Mouse (Mus musculus) cerebellum, postnatal 4 days (tissue): ENCODE results near the gene Clnk.
A peak's percentile ranks its signal among the peaks of the same experiment; 100 is the strongest.
"Not testable (repeated sequence)": the region's sequence is repeated elsewhere in the genome, so short reads cannot be mapped to it uniquely, and the experiment has no call there.

Experiments used
- DNase-seq, 2 experiments: peaks; one replicate each; pipeline ENCODE4 v3.0.0; 2022; ENCODE audit warnings: low spot score in 2 of 2, mixed read lengths in 1 of 2

Clnk gene

DNA sequence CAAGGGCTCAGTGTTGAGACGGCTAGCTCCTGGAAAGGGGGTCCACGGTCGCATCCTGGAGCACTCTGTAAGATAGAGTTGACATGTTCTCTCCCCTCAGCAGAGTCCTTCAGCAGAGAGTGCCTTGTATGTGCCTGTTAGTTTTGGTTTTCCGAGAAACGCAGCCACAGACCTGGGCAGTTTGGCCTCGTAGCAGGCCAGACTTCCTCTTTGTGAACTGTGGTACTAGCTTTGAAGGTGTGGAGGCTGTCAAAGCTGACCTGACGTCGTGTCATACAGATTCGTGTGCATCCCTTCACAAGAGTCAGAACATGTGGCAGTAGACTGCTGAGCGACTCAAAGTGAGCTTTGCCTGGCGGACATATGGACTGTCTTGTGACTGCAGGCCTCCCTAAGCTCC lies at the start of gene Clnk:
TSS of gene Clnk (minus strand) at position 191 of the 400 bp plus-strand sequence.
- no peak for DNase-seq

DNA sequence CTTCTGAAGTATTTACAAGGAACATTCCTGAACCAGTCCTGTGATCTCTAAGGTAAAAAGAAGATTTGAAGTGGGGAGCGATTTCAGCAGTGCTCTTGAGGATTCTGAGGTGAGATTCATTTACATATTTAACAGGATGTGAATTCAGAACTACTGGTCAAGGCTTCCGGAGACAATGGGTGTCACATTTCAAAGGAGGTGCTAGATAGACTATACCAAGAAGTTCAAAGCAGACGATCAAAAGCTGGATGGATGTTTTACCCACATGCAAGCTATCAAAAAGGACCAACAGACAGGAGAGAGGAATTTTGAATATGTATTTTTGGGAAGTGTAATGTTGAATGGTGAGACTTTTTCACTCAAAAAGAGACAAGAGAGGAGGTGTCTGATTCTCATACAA lies 28.7 kb upstream of the Clnk start:
- DNase-seq, result no peak

DNA sequence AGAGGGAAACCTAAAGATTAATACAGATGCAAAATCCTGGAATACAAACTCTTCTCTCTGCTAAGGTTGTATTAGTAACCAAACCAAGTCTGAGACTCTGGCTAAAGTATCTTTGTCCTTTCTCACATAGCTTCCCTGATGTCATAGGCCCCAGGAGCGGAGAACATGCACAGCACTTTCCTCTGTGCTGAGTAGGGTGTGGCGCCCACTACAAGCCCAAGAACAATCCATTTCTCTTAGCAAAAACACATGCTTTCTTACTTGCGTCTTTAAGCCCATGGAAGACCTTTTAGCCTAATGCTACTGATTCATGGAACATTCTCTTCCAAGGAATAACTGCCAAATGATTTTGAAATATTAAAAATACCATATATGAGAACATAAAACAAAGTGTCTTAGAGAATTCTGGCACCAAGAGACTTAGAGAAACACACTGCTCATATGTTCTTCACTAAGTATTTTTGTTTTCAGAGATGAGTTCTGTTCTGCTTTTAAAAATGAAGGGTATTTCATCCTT lies 28.0 kb upstream of the Clnk start:
- DNase-seq, result no peak

DNA sequence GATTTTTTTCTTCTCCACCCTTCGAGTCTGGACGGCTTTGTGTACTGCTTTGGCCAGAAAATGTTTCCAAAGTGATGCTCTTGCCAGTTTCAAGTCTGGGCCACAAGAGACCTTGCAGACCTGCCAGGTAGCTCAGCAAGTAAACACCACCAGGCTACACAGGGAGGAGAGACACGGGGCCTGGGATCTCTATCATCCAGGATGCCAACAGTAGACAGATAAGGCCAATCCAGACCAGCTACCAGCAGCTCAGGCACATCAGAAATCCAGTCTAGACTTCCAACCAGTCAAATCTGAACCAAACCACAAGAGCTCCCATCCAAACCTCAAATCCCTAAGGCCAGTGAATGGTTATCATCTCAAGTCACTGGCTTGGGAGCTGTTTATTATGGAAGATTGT lies 26.3 kb upstream of the Clnk start:
- no peak for DNase-seq

DNA sequence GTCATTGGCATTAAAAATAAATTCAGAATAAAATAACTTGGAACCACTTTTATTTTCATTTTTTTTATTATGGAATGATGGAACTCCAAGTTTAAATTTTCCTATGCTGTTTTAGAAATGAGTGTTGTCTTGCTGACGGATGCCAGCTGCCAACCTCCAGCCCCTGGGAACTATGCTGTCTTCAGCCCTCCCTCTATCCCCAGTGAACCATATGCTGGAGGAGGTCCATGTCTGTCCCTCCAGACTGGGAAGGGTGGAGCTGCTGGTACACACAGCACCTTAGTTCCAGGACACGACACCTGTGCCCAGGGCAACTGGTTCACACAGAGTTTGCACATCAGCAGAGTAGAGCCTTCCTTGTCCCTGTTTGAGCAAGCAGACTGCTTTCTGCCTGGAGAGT lies 22.4 kb upstream of the Clnk start:
- no peak for DNase-seq

DNA sequence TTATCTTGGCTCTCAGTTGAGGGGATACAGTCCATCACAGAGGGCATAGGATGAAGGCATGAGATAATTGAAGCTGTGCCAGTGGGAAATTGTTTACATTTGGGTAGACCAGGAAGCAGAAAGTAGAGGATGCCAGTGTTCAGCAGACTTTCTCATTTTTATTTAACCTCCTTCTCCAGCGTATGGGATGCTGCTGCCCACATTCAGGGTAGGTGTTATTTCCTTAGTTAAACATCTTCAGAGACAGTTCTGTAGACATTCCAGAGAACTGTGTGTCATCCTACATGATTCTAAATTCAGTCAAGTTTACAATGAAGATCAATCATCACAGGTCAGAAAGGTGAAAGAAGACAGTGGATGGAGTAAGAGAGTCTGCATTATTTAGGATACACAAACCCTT lies 12.0 kb upstream of the Clnk start:
- no peak for DNase-seq

DNA sequence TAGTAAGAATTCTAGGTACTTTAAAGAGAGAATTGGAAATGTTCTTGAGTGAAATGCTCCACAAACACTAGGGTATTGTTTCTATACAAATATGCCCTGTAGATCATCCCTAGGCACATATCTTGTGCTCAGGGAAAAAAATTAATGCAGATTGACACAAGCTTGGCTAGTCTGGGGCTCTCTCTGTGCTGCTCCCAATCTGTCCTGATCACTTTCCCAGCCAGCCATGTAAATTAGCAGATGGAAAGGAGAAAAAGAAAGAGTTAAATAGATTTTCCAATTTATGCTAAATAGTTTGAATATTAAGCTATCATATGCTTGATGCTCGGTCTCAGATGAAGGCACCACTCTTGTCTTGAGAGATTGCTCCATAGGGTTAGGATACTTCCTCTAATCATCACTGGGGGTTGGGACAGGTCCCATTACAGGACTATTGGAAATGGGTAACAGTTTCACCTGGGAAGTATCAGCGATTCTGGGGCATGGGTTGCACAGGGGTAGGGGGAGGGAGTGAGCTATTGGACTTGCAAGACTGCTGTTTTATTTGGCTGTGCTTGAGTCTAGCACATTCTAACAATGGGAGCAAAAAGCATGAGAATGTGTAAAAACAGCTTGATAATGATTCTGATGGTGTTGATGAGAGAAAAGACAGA lies 10.1 kb upstream of the Clnk start:
- DNase-seq, result no peak

DNA sequence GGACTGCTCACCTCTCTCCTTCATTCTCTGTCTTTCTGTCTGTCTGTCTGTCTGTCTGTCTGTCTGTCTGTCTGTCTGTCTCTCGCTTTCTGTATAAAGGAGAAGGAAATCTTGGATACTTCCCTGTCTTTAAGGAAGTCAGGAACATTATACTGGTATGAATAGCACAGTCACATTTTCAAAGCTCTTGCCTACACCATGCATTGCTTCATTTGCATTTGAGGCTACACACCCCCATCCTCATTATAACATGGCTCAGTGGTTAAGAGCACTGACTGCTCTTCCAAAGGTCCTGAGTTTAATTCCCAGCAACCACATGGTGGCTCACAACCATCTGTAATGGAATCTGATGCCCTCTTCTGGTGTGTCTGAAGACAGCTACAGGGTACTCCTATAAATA lies 6.0 kb upstream of the Clnk start:
- not testable (repeated sequence) for DNase-seq

DNA sequence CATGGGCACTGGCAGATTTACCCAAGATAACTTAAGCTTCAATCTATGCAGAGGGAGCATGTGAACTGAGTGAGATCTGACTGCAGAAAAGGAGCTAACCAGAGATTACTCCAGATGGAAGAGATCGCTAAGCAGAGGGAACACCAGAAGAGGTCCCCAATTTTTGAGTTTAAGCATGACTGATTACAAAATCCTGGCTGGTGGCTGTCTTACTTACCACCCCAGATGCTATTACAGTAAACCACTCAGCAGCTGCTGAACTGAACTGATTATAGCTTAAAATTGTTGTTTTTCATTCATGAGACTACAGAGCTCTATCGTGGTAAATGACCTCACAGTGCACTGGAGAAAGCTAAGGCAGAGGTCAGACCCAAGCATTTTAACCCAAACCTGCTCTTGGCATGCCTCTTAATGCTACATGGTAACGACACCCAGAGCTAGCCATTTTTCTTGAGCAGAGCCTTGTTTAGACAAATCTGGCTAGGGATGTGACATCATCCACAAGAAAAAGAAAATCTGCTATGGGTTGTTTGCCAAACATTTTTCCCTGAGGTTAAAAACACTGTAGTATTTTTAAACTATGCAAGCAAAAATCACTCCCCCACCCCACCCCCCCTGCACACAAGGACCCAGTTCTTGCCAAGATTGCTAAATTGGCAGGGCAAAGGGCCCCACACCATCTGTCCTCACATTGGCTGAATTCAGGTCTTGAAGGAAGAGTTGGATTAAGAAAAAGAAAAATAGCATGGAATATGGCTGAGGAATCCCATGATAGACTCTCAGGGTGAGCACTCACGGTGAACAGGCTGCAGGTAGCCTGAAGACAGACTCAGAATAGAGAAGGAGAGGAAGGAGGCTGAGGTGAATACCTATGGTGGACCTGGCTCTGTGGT lies 5.4 kb upstream of the Clnk start:
- DNase-seq, result peak in 1 of 2 experiments; percentile 16

DNA sequence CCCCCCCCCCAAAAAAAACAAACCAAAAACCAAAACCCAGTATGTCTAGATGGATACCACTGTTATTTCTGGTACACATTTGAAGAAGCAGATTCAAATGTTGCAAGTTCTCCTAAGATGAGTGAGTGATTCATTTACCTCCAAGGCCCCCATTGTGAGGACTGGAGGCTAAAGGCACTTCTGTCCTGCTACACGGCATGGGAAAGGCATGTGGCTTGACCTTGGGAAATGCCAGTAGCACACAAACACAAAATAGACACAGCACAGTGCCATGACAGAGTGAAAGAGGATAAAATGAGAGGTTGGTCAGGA lies 4.8 kb upstream of the Clnk start:
- DNase-seq, result no peak

DNA sequence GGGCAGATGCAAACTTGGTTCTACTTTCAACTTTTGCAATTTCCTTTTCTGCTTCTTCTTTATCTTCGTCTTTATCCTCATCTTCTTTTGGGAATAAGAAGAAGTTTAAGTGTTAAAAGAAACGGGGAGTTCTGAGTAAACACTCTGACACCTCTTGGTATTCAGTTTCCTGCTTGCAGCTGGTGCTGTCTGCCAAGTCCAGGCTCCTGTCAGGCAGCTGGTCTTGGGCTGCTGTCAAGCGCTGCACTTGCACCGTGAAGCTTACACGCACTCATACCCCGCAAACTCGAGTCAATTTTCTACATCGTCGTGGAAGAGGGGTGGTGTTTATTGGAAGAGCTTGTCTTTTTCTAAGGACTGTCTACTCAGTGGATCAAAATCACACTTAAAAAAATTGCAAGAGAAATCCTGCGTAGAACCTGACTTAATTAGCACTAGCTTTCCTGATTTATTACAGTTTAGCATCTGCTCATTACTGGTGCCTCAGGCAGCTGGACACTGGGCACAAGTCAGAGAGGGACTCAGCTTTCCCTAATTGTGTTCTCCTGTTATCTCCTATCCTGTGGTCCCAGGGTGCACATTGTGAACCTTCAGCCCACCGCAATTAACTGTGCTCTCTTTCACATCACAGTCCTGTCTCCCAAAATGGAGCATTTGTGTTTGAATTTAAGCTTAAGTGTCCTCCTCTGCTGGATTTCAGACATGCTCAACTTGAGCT lies 3.5 kb upstream of the Clnk start:
- no peak for DNase-seq

DNA sequence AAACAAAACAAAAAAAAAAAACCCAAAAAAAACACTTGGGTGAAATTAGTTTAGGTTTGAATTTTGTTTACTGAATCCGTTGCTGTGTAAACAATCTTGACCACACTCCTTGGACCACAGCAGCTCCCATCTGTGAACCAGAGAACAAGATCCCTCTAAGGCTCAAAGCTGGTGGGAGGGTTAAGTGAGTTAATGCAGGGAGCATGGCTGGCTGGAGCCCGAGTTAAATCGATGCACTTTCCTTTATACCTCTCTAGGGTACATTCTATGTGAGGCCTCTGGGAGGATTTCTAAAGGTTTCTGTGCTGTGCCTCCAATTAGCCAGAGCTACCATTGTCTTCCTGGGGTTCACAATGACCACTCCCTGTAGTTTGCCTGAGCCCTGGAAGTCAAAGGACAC lies 1.2 kb downstream of the Clnk start:
- DNase-seq, result no peak

DNA sequence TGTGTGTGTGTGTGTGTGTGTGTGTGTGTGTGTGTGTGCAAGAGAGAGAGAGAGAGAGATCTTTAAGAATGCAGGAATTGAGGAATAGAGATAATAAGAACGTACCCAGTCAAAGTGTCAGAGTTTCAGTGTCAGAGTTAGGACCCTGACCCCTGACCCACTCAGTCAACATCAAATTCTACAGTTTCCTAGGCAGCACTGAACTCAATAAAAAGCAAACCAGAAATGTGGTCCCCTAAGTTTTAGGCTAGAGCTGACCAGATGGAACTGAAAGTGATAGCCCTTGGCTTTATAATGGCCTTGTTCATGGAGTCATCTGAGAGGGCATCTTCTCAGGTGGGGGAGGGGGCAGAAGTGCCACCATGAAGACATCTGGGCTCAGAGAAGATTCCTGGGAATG lies 1.7 kb downstream of the Clnk start:
- no peak for DNase-seq

DNA sequence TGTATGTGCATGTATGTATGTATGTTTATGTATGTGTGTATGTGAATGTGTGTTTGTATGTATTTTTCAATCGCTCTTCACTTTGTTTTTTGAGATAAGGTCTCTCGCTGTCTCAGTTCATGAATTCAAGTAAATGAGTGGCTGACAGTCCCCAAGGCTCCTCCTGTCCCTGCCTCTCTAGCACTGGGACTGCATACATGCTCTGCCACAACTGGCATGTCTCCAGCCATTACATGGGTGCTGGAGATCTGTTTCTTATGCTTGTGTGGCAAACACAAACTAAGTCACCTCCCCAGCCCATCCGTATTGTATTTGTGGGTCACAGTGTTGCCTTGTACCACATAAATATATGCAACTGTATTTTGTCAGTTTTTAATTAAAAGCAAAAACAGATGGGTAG lies 3.7 kb downstream of the Clnk start:
- no peak for DNase-seq

DNA sequence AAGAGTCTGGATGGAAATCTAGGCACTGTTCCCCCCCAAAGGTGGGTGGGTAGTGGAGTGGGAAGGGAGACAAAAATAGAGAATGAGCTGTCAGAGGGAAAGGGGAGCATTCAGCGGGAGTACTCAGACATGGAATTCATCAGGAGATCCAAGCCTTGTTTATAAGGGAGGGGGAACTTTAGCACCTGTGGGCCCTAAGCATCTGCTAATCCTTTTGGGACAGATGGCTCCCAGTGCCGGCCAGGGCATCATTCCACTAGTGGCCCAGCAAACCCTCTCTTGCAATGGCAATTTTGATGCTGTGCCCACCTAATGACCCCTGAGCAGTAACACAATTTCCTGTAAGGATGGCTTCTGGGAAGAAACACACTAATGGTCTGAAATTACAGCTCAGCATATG lies 5.0 kb downstream of the Clnk start:
- DNase-seq, result peak in 1 of 2 experiments; percentile 40

DNA sequence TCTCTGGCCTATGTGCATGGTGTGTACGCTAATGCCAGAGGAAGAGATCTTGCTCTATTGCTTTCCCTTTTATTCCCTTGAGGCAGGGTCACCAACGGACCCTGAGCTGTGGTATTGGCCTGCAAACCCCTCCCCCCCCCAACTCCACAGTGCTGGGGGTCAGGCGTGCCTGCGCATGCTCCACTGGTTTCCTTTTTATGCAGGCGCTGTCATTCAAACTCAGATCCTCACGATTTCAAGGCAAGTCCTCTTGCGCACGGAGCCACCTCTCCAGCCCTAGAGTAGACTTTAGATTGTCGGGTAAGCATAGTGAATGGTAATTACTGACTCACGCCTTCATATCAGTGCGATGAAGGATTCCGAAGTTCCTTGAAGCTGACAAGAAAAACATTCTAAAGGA lies 6.1 kb downstream of the Clnk start:
- DNase-seq, result no peak

DNA sequence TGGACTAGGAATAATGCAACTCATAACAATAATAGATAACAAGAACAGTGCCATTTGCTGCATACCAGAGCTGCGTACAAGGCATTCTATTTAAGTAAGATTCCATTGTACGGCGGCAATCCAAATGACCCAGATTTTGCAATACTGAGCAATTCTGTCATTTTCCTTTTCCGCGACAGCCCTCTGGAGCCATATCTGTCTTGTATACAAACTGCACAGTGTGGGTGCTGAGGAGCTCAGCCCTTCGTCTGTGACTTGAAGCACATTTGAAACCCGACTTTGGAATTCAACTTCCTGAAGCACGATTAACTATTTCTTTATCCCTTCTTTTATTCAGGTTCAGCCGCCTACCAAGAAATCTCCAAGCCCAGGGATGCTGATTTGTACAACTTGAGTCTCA lies 6.6 kb downstream of the Clnk start:
- DNase-seq, result no peak

DNA sequence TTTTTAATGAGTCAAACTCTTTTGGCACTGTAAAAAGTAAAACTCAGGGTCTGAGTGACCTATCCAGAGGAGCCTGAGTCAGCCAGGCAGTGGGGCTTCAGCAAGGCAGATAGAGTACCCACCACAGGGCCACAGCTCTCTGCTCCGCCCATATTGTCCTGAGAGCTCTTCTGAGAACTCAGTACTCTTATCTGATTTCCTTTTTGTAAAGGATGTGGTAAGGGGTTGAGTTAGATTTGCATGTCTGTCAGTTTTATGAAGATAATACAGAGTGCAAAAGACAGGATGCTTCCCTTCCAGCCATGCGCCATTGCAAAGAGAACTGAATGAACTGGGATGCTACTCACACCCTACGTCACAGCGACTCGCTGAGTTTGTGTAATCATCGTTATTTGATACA lies 12.0 kb downstream of the Clnk start:
- DNase-seq, result no peak

DNA sequence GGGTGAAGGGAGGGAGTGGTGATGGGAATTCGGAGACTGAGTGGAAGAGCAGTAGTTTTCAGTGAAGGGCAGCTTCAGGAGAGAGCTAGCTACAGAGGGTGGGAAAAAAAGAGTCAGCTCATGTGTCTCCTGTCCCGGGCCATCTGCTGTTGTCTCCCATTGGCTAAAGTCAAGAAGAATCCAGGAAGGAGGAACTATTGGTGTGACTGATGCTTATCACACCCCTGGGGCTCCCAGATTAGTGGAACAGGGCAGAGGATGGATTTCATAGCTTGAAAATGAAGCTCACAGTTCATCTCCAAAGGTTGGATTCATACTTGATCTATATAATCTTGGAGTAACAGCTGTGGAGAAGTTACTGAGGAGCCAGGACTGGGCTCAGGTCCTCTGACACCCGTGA lies 13.6 kb downstream of the Clnk start:
- no peak for DNase-seq

DNA sequence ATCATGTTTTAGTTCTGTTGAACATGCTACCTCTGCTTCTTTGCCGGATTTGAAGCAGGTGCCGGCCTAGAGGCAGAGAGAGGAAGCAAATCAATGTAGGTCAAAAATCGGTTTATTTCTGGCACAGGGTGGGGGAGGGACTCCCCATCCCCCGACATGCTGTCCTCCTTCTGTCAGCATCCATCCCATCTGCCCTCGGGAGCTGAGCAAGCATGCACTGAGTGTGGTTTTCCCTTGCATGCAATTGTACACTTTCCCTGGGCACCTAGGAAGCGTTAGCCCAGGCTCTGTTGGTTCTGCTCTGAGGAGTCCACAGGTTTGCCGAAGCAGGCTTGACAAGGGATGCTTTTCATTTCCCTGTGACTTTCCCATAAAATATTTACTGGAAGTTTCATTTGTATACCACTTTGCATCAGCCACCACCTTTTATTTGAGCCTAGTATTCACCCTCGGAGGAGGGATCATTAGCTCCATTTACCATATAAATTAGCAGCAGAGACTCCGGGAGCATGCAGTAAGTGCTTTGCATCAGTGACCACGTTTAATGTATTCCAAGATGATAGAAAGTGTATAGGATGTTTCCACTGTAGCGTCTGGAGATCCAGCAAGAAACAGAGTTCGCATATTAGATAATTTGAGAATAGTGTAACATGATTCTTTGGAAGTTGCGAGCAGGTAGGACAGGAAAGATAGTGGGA lies 14.2 kb downstream of the Clnk start:
- no peak for DNase-seq

DNA sequence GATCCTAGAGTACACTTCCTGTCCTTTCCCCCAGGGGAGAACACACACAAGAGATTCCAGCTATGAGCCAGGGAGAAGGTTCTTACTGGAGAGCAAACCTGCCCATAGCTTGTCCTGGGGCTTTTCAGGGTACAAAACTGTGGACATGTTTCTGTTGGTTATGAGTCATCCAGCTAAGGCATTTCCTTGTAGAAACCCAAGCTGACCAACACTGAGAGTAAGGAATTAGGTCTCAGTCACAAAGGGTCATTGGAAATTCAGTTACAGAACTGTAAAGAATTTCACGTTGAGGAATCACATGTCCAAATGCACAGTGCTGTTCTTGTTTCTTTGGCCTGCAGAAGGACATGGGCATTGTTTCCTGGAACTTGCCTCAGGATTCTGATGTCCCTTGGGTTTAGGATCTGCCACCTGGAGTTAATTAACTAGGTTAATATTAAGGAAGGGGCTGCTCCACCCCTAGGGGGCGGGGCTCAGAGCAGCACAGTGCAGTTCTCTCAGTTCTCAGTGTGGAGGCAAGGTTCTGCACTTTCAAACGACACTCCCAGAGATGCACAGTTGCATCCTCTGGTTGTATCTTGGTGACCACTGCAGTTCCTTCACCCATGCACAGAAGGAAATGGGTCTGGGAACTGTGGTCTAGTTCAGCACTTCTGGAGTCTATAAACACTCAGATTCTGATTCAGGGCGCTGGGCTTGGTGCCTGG lies 18.4 kb downstream of the Clnk start:
- DNase-seq, result no peak
